Mouse (Mus musculus) gastrocnemius, adult 18-20 months (tissue): ENCODE measurements around the gene Phtf2. TPM values are rescaled to one million over a fixed set of nuclear protein-coding genes. Genes with fewer than 3 reads are reported as not detected.

Experiments used
- DNase-seq: peaks from one replicate; pipeline ENCODE4 v3.0.0; 2021; ENCODE audit warnings: low spot score
- long read RNA-seq, 2 experiments: library from polyadenylated mRNA; stranded (forward); transcript quantifications; one replicate each; pipeline ENCODE4 v2.0.0; 2021
- total RNA-seq, 2 experiments: library from RNA; stranded (reverse); gene quantifications; 2 replicates each; pipeline ENCODE4 v1.2.3; 2021

The Phtf2 gene
- total RNA-seq = 100 to 1,000 TPM; 162 to 166 TPM
- long read RNA-seq, experiment 1, full-length matches to known transcripts = 1 of 116 reads
- long read RNA-seq, experiment 1, partial matches to known transcripts = 38 of 116 reads
- long read RNA-seq, experiment 1, other reads (novel, unspliced or antisense) = 77 of 116 reads
- long read RNA-seq, experiment 2, full-length matches to known transcripts = 1 of 109 reads
- long read RNA-seq, experiment 2, partial matches to known transcripts = 28 of 109 reads
- long read RNA-seq, experiment 2, other reads (novel, unspliced or antisense) = 80 of 109 reads

GRCm38 (mm10) chr5:20881915-20882800, at the start of gene Phtf2, which contains the start of gene Tmem60:
TSS of gene Phtf2 (minus strand) at chr5:20882124.
TSS of gene Tmem60 (plus strand) at chr5:20882191.
- DNase-seq = peak; percentile 99

GRCm38 (mm10) chr5:20931300-20931699, 49.4 kb upstream of the Phtf2 start:
- no peak for DNase-seq

- DNase-seq = no peak
These were observed 48.5 kb upstream of the Phtf2 start for GRCm38 (mm10) chr5:20930430-20930829.

GRCm38 (mm10) chr5:20929669-20930151, 47.8 kb upstream of the Phtf2 start:
- no peak for DNase-seq

- no peak for DNase-seq
These were observed 43.5 kb upstream of the Phtf2 start for GRCm38 (mm10) chr5:20925451-20925850.

GRCm38 (mm10) chr5:20924608-20925007, 42.7 kb upstream of the Phtf2 start:
- no peak for DNase-seq

- no peak for DNase-seq
These were observed 37.6 kb upstream of the Phtf2 start for GRCm38 (mm10) chr5:20919566-20919965.

GRCm38 (mm10) chr5:20918967-20919366, 37.0 kb upstream of the Phtf2 start:
- DNase-seq = no peak

GRCm38 (mm10) chr5:20913372-20914275, 31.7 kb upstream of the Phtf2 start:
- DNase-seq = peak; percentile 73

- no peak for DNase-seq
These were observed 29.8 kb upstream of the Phtf2 start for GRCm38 (mm10) chr5:20911741-20912140.

GRCm38 (mm10) chr5:20906191-20906590, 24.3 kb upstream of the Phtf2 start:
- no peak for DNase-seq

GRCm38 (mm10) chr5:20905437-20905836, 23.5 kb upstream of the Phtf2 start:
- no peak for DNase-seq

- DNase-seq = no peak
These were observed 22.7 kb upstream of the Phtf2 start for GRCm38 (mm10) chr5:20904647-20905046.

- DNase-seq = no peak
These were observed 15.7 kb upstream of the Phtf2 start for GRCm38 (mm10) chr5:20897446-20898167.

- DNase-seq = no peak
These were observed 2.2 kb upstream of the Phtf2 start for GRCm38 (mm10) chr5:20884036-20884620.

GRCm38 (mm10) chr5:20880797-20881775, 838 bp downstream of the Phtf2 start:
- peak; percentile 55 for DNase-seq

- no peak for DNase-seq
These were observed 1.5 kb downstream of the Phtf2 start for GRCm38 (mm10) chr5:20880386-20880785.

GRCm38 (mm10) chr5:20876934-20877426, 4.9 kb downstream of the Phtf2 start:
- DNase-seq = no peak

- DNase-seq = no peak
These were observed 8.8 kb downstream of the Phtf2 start for GRCm38 (mm10) chr5:20873146-20873545.
